Mouse (Mus musculus): ENCODE measurements around the gene Dgki. TPM values are rescaled to one million over a fixed set of nuclear protein-coding genes. Genes with fewer than 3 reads are reported as not detected.
A peak's percentile ranks its signal among the peaks of the same experiment; 100 is the strongest.

Gene Dgki
- polyA plus RNA-seq, 1 experiment from 2014 or later, result 0.27 TPM

GRCm38 (mm10) chr6:37047611-37048129 lies 252.3 kb downstream of the Dgki start:
- Histone ChIP-seq H3K9me3 (ENCODE audit: control insufficient read depth, low read length) (no peaks in the 10 kb centered on the region), H3K27me3 (ENCODE audit: control insufficient read depth, insufficient read depth, low read length) (no peaks in the 10 kb centered on the region), H3K4me3 (ENCODE audit: low read length) (no peak overlapping the region), H3K4me2 (replicated peaks; ENCODE audit: low read depth, low read length) (no peak overlapping the region), H3K36me3 (ENCODE audit: control insufficient read depth, insufficient read depth, low read length) (no peaks in the 10 kb centered on the region), H3K27ac (ENCODE audit: low read depth, low read length) (no peak overlapping the region), H3K4me1 (ENCODE audit: control insufficient read depth, insufficient read depth, low read length) (no peaks in the 10 kb centered on the region), H3K9ac (ENCODE audit: low read depth, low read length) (no peak overlapping the region)
- WGBS, result 69% methylated on average over 4 of the region's 4 CpGs
- ATAC-seq (ENCODE audit: low FRiP score, low TSS enrichment), result no peak

- WGBS, result 21% methylated on average over 4 of the region's 4 CpGs
- Histone ChIP-seq H3K4me1 (ENCODE audit: control insufficient read depth, insufficient read depth, low read length) (no peaks in the 10 kb centered on the region), H3K27me3 (ENCODE audit: control insufficient read depth, insufficient read depth, low read length) (no peaks in the 10 kb centered on the region), H3K4me2 (replicated peaks; ENCODE audit: low read depth, low read length) (no peak overlapping the region), H3K27ac (ENCODE audit: low read depth, low read length) (no peak overlapping the region), H3K9ac (ENCODE audit: low read depth, low read length) (no peak overlapping the region), H3K4me3 (ENCODE audit: low read length) (no peak overlapping the region), H3K36me3 (ENCODE audit: control insufficient read depth, insufficient read depth, low read length) (no peaks in the 10 kb centered on the region), H3K9me3 (ENCODE audit: control insufficient read depth, low read length) (no peaks in the 10 kb centered on the region)
- 0 out of 2 replicates have a peak, but pooled peaks have one; percentile 43 for ATAC-seq (ENCODE audit: low FRiP score, low TSS enrichment)
Measured at GRCm38 (mm10) chr6:37046152-37046788, 253.7 kb downstream of the Dgki start.

GRCm38 (mm10) chr6:37044796-37045195 lies 255.2 kb downstream of the Dgki start:
- no peak for ATAC-seq (ENCODE audit: low FRiP score, low TSS enrichment)
- 84% methylated on average over 4 of the region's 4 CpGs for WGBS

GRCm38 (mm10) chr6:37038444-37038843 lies 261.5 kb downstream of the Dgki start:
- Histone ChIP-seq H3K36me3 (ENCODE audit: control insufficient read depth, insufficient read depth, low read length) (no peaks in the 10 kb centered on the region), H3K4me3 (ENCODE audit: low read length) (no peak overlapping the region), H3K9me3 (ENCODE audit: control insufficient read depth, low read length) (no peaks in the 10 kb centered on the region), H3K9ac (ENCODE audit: low read depth, low read length) (no peak overlapping the region), H3K4me1 (ENCODE audit: control insufficient read depth, insufficient read depth, low read length) (peaks cover 9% of the 10 kb centered on the region), H3K27ac (ENCODE audit: low read depth, low read length) (no peak overlapping the region), H3K4me2 (replicated peaks; ENCODE audit: low read depth, low read length) (no peak overlapping the region), H3K27me3 (ENCODE audit: control insufficient read depth, insufficient read depth, low read length) (no peaks in the 10 kb centered on the region)
- no peak for ATAC-seq (ENCODE audit: low FRiP score, low TSS enrichment)
- WGBS, result 55% methylated on average over 8 of the region's 8 CpGs

More at GRCm38 (mm10) chr6:37044796-37045195, 255.2 kb downstream of the Dgki start:
- H3K4me1 ChIP-seq (ENCODE audit: control insufficient read depth, insufficient read depth, low read length), result no peaks in the 10 kb centered on the region
- H3K27me3 ChIP-seq (ENCODE audit: control insufficient read depth, insufficient read depth, low read length), result no peaks in the 10 kb centered on the region
- no peak overlapping the region for H3K4me3 ChIP-seq (ENCODE audit: low read length)
- H3K4me2 ChIP-seq (replicated peaks; ENCODE audit: low read depth, low read length), result no peak overlapping the region
- no peaks in the 10 kb centered on the region for H3K9me3 ChIP-seq (ENCODE audit: control insufficient read depth, low read length)
- H3K27ac ChIP-seq (ENCODE audit: low read depth, low read length), result no peak overlapping the region
- H3K9ac ChIP-seq (ENCODE audit: low read depth, low read length), result no peak overlapping the region
- H3K36me3 ChIP-seq (ENCODE audit: control insufficient read depth, insufficient read depth, low read length), result no peaks in the 10 kb centered on the region

- Histone ChIP-seq H3K27me3 (ENCODE audit: control insufficient read depth, insufficient read depth, low read length) (no peaks in the 10 kb centered on the region), H3K4me2 (replicated peaks; ENCODE audit: low read depth, low read length) (no peak overlapping the region), H3K4me3 (ENCODE audit: low read length) (no peak overlapping the region), H3K36me3 (ENCODE audit: control insufficient read depth, insufficient read depth, low read length) (no peaks in the 10 kb centered on the region), H3K9me3 (ENCODE audit: control insufficient read depth, low read length) (no peaks in the 10 kb centered on the region), H3K9ac (ENCODE audit: low read depth, low read length) (no peak overlapping the region), H3K4me1 (ENCODE audit: control insufficient read depth, insufficient read depth, low read length) (peaks cover 9% of the 10 kb centered on the region), H3K27ac (ENCODE audit: low read depth, low read length) (no peak overlapping the region)
- peak; percentile 61; the same call in 1 of the 2 replicates for ATAC-seq (ENCODE audit: low FRiP score, low TSS enrichment)
- 87% methylated on average over 11 of the region's 11 CpGs for WGBS
Measured at GRCm38 (mm10) chr6:37037115-37037908, 262.7 kb downstream of the Dgki start.

GRCm38 (mm10) chr6:37035681-37036080 lies 264.3 kb downstream of the Dgki start:
- 70% methylated on average over 6 of the region's 6 CpGs for WGBS
- H3K4me1 ChIP-seq (ENCODE audit: control insufficient read depth, insufficient read depth, low read length), result peaks cover 9% of the 10 kb centered on the region
- ATAC-seq (ENCODE audit: low FRiP score, low TSS enrichment), result no peak

GRCm38 (mm10) chr6:37030986-37031385 lies 269.0 kb downstream of the Dgki start:
- H3K27ac ChIP-seq (ENCODE audit: low read depth, low read length), result no peak overlapping the region
- peaks cover 3% of the 10 kb centered on the region; the same call in 1 of the 2 replicates for H3K4me1 ChIP-seq (ENCODE audit: control insufficient read depth, insufficient read depth, low read length)
- no peak for ATAC-seq (ENCODE audit: low FRiP score, low TSS enrichment)
- H3K9ac ChIP-seq (ENCODE audit: low read depth, low read length), result no peak overlapping the region
- H3K4me2 ChIP-seq (replicated peaks; ENCODE audit: low read depth, low read length), result no peak overlapping the region
- no peak overlapping the region for H3K4me3 ChIP-seq (ENCODE audit: low read length)
- H3K36me3 ChIP-seq (ENCODE audit: control insufficient read depth, insufficient read depth, low read length), result no peaks in the 10 kb centered on the region
- H3K9me3 ChIP-seq (ENCODE audit: control insufficient read depth, low read length), result no peaks in the 10 kb centered on the region
- H3K27me3 ChIP-seq (ENCODE audit: control insufficient read depth, insufficient read depth, low read length), result no peaks in the 10 kb centered on the region
- 83% methylated on average over 1 of the region's 1 CpGs for WGBS

More at GRCm38 (mm10) chr6:37035681-37036080, 264.3 kb downstream of the Dgki start:
- no peaks in the 10 kb centered on the region for H3K27me3 ChIP-seq (ENCODE audit: control insufficient read depth, insufficient read depth, low read length)
- H3K4me2 ChIP-seq (replicated peaks; ENCODE audit: low read depth, low read length), result no peak overlapping the region
- H3K27ac ChIP-seq (ENCODE audit: low read depth, low read length), result no peak overlapping the region
- no peak overlapping the region for H3K9ac ChIP-seq (ENCODE audit: low read depth, low read length)
- no peaks in the 10 kb centered on the region for H3K36me3 ChIP-seq (ENCODE audit: control insufficient read depth, insufficient read depth, low read length)
- no peak overlapping the region for H3K4me3 ChIP-seq (ENCODE audit: low read length)
- no peaks in the 10 kb centered on the region for H3K9me3 ChIP-seq (ENCODE audit: control insufficient read depth, low read length)

GRCm38 (mm10) chr6:37030402-37030801 lies 269.6 kb downstream of the Dgki start:
- no peak for ATAC-seq (ENCODE audit: low FRiP score, low TSS enrichment)

GRCm38 (mm10) chr6:37028841-37029240 lies 271.1 kb downstream of the Dgki start:
- Histone ChIP-seq H3K36me3 (ENCODE audit: control insufficient read depth, insufficient read depth, low read length) (no peaks in the 10 kb centered on the region), H3K27ac (ENCODE audit: low read depth, low read length) (no peak overlapping the region), H3K9ac (ENCODE audit: low read depth, low read length) (no peak overlapping the region), H3K27me3 (ENCODE audit: control insufficient read depth, insufficient read depth, low read length) (no peaks in the 10 kb centered on the region), H3K4me2 (replicated peaks; ENCODE audit: low read depth, low read length) (no peak overlapping the region), H3K9me3 (ENCODE audit: control insufficient read depth, low read length) (no peaks in the 10 kb centered on the region), H3K4me3 (ENCODE audit: low read length) (no peak overlapping the region), H3K4me1 (ENCODE audit: control insufficient read depth, insufficient read depth, low read length) (no peaks in the 10 kb centered on the region)
- 89% methylated on average over 6 of the region's 6 CpGs for WGBS
- ATAC-seq (ENCODE audit: low FRiP score, low TSS enrichment), result no peak

More at GRCm38 (mm10) chr6:37030402-37030801, 269.6 kb downstream of the Dgki start:
- Histone ChIP-seq H3K36me3 (ENCODE audit: control insufficient read depth, insufficient read depth, low read length) (no peaks in the 10 kb centered on the region), H3K27ac (ENCODE audit: low read depth, low read length) (no peak overlapping the region), H3K4me2 (replicated peaks; ENCODE audit: low read depth, low read length) (no peak overlapping the region), H3K9me3 (ENCODE audit: control insufficient read depth, low read length) (no peaks in the 10 kb centered on the region), H3K9ac (ENCODE audit: low read depth, low read length) (no peak overlapping the region), H3K27me3 (ENCODE audit: control insufficient read depth, insufficient read depth, low read length) (no peaks in the 10 kb centered on the region), H3K4me3 (ENCODE audit: low read length) (no peak overlapping the region), H3K4me1 (ENCODE audit: control insufficient read depth, insufficient read depth, low read length) (peaks cover 1% of the 10 kb centered on the region; the same call in 1 of the 2 replicates)
- WGBS, result 84% methylated on average over 2 of the region's 2 CpGs
